Mouse (Mus musculus): ENCODE measurements around the gene Irf3. TPM values are rescaled to one million over a fixed set of nuclear protein-coding genes. Genes with fewer than 3 reads are reported as not detected.

The Irf3 gene
- polyA plus RNA-seq, 1 experiment from 2014 or later = 96.0 TPM

DNA sequence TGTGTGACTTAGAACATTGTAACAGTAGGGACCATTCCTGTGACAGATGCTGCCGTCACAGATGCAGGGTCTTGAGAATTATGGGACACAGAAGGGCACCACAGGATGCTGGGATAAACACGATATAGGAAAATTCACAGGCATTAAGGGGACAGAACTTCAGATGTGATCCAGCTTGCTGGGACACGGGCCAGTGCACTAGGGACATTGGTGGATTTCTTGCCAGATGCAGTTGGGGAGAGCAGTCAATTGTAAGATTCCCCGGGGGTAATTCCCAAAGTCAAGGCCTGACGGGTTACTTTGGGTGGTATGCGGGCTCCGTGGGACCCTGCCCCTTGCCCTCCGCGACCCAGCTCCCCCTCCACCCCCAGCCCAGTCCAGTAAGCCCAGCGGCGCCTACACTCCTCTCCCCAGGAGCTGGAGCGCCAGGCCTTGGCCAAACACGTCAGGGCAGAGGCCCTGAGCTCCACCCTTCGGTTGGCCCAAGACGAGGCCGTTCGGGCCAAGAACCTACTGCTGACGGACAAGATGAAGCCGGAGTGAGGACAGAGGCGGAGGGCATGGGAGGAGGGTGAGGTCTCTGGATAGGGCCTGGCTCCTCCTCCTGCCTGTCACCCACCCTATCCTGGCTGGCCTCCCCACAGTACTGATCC is 40.1 kb upstream of the Irf3 start:
- ATAC-seq (ENCODE audit: insufficient number of reproducible peaks, insufficient read depth, low FRiP score, low read depth) = no peak
- Histone ChIP-seq H3K9me3 (ENCODE audit: control insufficient read depth, low read depth, low read length) (no peaks in the 10 kb centered on the region), H3K27me3 (ENCODE audit: control insufficient read depth, insufficient read depth, low read length) (no peaks in the 10 kb centered on the region), H3K4me1 (ENCODE audit: control insufficient read depth, insufficient read depth, low read length) (no peaks in the 10 kb centered on the region), H3K4me2 (replicated peaks; ENCODE audit: low read depth, low read length) (no peak overlapping the region), H3K36me3 (ENCODE audit: control insufficient read depth, insufficient read depth, low read length) (peaks cover 8% of the 10 kb centered on the region; the same call in 1 of the 2 replicates), H3K9ac (replicated peaks; ENCODE audit: low read depth, low read length) (no peak overlapping the region), H3K27ac (ENCODE audit: low read length) (no peak overlapping the region), H3K4me3 (ENCODE audit: low read depth, low read length) (no peak overlapping the region)
- WGBS = 67% methylated on average over 20 of the region's 20 CpGs

DNA sequence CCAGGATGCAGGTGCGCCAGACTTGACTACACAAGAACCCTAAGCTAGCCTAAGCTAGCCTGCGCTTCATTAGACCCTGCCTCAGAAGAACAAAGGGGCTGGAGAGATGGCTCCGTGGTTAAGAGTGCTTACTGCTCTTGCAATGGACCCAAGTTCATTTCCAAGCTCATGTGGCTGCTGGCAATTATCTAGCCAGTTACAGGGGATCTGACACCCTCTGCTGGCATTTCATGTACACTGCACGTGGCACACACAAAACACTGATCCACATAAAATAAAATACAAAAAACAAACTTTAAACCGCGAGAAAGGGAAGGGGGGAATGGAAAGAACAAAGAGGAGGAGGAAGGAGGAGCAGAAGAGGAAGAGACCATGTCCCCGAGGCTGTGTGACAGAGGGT is 39.2 kb upstream of the Irf3 start:
- no peak for ATAC-seq (ENCODE audit: insufficient number of reproducible peaks, insufficient read depth, low FRiP score, low read depth)
- H3K4me2 ChIP-seq (replicated peaks; ENCODE audit: low read depth, low read length) = no peak overlapping the region
- 56% methylated on average over 7 of the region's 7 CpGs for WGBS

DNA sequence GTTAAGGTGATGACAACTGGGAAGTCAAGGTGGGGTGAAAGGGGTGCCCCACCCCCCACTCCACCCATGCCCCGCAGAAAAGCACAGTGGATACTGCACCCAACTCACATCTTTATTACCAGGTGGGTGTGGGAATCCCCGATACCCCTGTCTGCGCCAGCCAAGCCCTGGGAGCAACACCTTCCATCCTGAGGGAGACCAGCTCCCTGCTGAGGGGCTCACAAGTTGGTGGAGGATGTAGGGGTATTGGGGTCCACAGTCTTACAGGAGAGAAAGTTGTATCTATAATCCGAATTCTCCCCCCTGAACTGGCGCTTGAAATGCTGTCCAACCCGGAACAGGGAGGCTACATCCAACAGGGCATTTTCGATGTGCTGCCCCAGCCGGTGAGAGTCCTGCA is 38.2 kb upstream of the Irf3 start:
- no peaks in the 10 kb centered on the region for H3K4me1 ChIP-seq (ENCODE audit: control insufficient read depth, insufficient read depth, low read length)
- peaks cover 8% of the 10 kb centered on the region; the same call in 1 of the 2 replicates for H3K36me3 ChIP-seq (ENCODE audit: control insufficient read depth, insufficient read depth, low read length)
- H3K9ac ChIP-seq (replicated peaks; ENCODE audit: low read depth, low read length) = no peak overlapping the region
- no peaks in the 10 kb centered on the region for H3K27me3 ChIP-seq (ENCODE audit: control insufficient read depth, insufficient read depth, low read length)
- no peaks in the 10 kb centered on the region for H3K9me3 ChIP-seq (ENCODE audit: control insufficient read depth, low read depth, low read length)
- 83% methylated on average over 8 of the region's 8 CpGs for WGBS
- H3K4me2 ChIP-seq (replicated peaks; ENCODE audit: low read depth, low read length) = no peak overlapping the region
- no peak for ATAC-seq (ENCODE audit: insufficient number of reproducible peaks, insufficient read depth, low FRiP score, low read depth)
- no peak overlapping the region for H3K27ac ChIP-seq (ENCODE audit: low read length)
- H3K4me3 ChIP-seq (ENCODE audit: low read depth, low read length) = no peak overlapping the region

More for the DNA sequence above, 39.2 kb upstream of the Irf3 start:
- H3K27ac ChIP-seq (ENCODE audit: low read length) = no peak overlapping the region
- no peak overlapping the region for H3K9ac ChIP-seq (replicated peaks; ENCODE audit: low read depth, low read length)
- no peaks in the 10 kb centered on the region for H3K27me3 ChIP-seq (ENCODE audit: control insufficient read depth, insufficient read depth, low read length)
- H3K4me1 ChIP-seq (ENCODE audit: control insufficient read depth, insufficient read depth, low read length) = no peaks in the 10 kb centered on the region
- peaks cover 8% of the 10 kb centered on the region; the same call in 1 of the 2 replicates for H3K36me3 ChIP-seq (ENCODE audit: control insufficient read depth, insufficient read depth, low read length)
- H3K9me3 ChIP-seq (ENCODE audit: control insufficient read depth, low read depth, low read length) = no peaks in the 10 kb centered on the region
- no peak overlapping the region for H3K4me3 ChIP-seq (ENCODE audit: low read depth, low read length)

DNA sequence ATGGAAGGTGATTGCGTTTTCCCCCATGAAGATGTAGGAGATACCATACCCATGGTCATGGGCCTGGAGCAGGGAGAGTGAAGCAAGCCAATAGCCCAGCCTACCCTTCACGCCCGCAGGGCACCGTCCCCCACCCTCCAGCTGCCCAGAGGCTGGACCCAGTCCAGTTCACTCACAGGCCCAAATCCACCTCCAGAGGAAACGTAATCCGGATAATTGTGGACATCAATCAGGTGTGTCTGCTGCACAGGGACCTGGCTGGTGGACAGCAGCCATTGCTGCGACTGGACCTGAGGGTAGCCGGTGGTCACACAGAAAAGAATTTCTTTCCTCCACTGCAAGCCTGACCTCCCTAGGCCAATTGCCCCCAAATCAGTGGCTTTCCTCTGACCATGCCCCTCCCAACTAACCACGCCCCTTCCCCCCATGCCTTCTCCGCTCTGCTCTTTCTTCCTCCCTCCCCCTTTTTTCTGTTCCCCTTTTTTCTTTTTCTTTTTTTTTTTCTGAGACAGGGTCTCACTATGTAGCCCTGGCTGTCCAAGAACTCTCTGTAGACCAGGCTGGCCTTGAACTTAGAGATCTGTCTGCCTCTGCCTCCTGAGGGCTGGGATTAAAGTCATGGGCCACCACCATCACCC is 37.5 kb upstream of the Irf3 start:
- 84% methylated on average over 10 of the region's 10 CpGs for WGBS
- H3K36me3 ChIP-seq (ENCODE audit: control insufficient read depth, insufficient read depth, low read length) = peaks cover 8% of the 10 kb centered on the region; the same call in 1 of the 2 replicates
- H3K4me2 ChIP-seq (replicated peaks; ENCODE audit: low read depth, low read length) = no peak overlapping the region
- no peaks in the 10 kb centered on the region for H3K27me3 ChIP-seq (ENCODE audit: control insufficient read depth, insufficient read depth, low read length)
- no peak overlapping the region for H3K27ac ChIP-seq (ENCODE audit: low read length)
- H3K9me3 ChIP-seq (ENCODE audit: control insufficient read depth, low read depth, low read length) = no peaks in the 10 kb centered on the region
- no peak for ATAC-seq (ENCODE audit: insufficient number of reproducible peaks, insufficient read depth, low FRiP score, low read depth)
- no peaks in the 10 kb centered on the region for H3K4me1 ChIP-seq (ENCODE audit: control insufficient read depth, insufficient read depth, low read length)
- no peak overlapping the region for H3K9ac ChIP-seq (replicated peaks; ENCODE audit: low read depth, low read length)
- no peak overlapping the region for H3K4me3 ChIP-seq (ENCODE audit: low read depth, low read length)

DNA sequence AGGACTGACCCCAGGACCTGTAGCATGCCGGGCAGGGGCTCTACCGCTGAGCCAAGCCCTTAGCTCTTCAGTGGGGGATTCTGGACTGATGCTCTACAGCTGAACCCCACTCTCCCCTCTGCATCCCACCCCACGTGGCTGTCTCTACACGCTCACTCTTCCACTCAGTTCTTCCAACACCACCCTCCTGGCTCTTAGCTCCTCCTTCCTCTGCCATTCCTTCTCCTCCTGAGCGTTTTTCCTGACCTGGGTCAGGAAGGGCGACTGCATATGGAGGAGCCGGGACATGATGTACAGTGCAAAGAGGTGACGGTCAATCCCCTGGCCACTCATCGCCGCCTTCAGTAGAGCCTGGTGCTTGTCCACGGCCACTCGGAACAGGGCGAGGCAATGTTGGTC is 36.9 kb upstream of the Irf3 start:
- no peak for ATAC-seq (ENCODE audit: insufficient number of reproducible peaks, insufficient read depth, low FRiP score, low read depth)
- H3K4me1 ChIP-seq (ENCODE audit: control insufficient read depth, insufficient read depth, low read length) = no peaks in the 10 kb centered on the region
- 81% methylated on average over 13 of the region's 13 CpGs for WGBS

DNA sequence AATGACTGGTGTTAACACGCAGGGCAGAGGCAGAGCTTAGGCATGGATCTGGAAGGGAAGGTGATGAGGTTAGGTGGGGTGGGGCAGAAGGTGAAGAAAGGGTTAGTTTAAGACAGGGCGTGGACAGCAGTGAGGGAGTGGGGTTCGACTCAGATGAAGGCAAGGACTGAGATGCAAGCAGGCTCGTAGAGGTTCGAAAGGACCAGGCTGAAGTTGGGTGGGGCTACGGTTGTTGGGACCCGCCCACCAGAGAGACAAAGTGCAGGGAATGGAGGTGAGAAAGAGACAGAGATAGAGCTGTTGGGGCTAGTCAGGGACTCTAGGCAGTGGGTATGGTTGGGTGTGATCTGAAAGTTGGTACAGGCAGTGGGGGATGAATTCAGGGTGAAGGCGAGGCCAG is 35.1 kb upstream of the Irf3 start:
- ATAC-seq (ENCODE audit: insufficient number of reproducible peaks, insufficient read depth, low FRiP score, low read depth) = no peak
- 58% methylated on average over 8 of the region's 8 CpGs for WGBS
- Histone ChIP-seq H3K4me1 (ENCODE audit: control insufficient read depth, insufficient read depth, low read length) (no peaks in the 10 kb centered on the region), H3K9ac (replicated peaks; ENCODE audit: low read depth, low read length) (no peak overlapping the region), H3K27me3 (ENCODE audit: control insufficient read depth, insufficient read depth, low read length) (no peaks in the 10 kb centered on the region), H3K27ac (ENCODE audit: low read length) (no peak overlapping the region), H3K36me3 (ENCODE audit: control insufficient read depth, insufficient read depth, low read length) (peaks cover 16% of the 10 kb centered on the region), H3K4me3 (ENCODE audit: low read depth, low read length) (no peak overlapping the region), H3K4me2 (replicated peaks; ENCODE audit: low read depth, low read length) (no peak overlapping the region), H3K9me3 (ENCODE audit: control insufficient read depth, low read depth, low read length) (no peaks in the 10 kb centered on the region)

More for the DNA sequence above, 36.9 kb upstream of the Irf3 start:
- H3K9ac ChIP-seq (replicated peaks; ENCODE audit: low read depth, low read length) = no peak overlapping the region
- no peak overlapping the region for H3K27ac ChIP-seq (ENCODE audit: low read length)
- H3K4me3 ChIP-seq (ENCODE audit: low read depth, low read length) = no peak overlapping the region
- no peaks in the 10 kb centered on the region for H3K27me3 ChIP-seq (ENCODE audit: control insufficient read depth, insufficient read depth, low read length)
- H3K9me3 ChIP-seq (ENCODE audit: control insufficient read depth, low read depth, low read length) = no peaks in the 10 kb centered on the region
- H3K4me2 ChIP-seq (replicated peaks; ENCODE audit: low read depth, low read length) = no peak overlapping the region
- peaks cover 11% of the 10 kb centered on the region; the same call in 1 of the 2 replicates for H3K36me3 ChIP-seq (ENCODE audit: control insufficient read depth, insufficient read depth, low read length)

DNA sequence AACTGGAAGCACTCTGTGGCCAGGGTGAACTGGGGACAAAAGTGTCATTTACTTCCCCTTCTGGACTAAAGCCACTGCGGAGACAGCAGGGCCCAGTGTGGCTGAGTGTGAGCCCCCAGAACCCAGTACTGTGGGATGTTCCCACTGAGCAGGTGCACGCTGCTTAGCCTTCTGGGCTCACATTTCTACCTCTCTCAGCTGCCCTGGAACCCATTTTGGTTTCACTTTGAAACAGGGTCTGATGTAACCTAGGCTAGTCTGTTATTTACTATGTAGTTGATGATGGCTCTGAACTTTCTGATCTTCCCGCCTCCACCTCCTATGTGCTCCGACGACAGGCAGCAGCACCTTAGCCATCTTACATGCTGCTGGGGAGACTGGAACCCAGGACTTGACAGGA is 34.6 kb upstream of the Irf3 start:
- no peak overlapping the region for H3K4me3 ChIP-seq (ENCODE audit: low read depth, low read length)
- no peak overlapping the region for H3K4me2 ChIP-seq (replicated peaks; ENCODE audit: low read depth, low read length)
- H3K27me3 ChIP-seq (ENCODE audit: control insufficient read depth, insufficient read depth, low read length) = no peaks in the 10 kb centered on the region
- peaks cover 16% of the 10 kb centered on the region for H3K36me3 ChIP-seq (ENCODE audit: control insufficient read depth, insufficient read depth, low read length)
- 89% methylated on average over 5 of the region's 5 CpGs for whole genome bisulfite sequencing
- no peaks in the 10 kb centered on the region for H3K9me3 ChIP-seq (ENCODE audit: control insufficient read depth, low read depth, low read length)
- H3K4me1 ChIP-seq (ENCODE audit: control insufficient read depth, insufficient read depth, low read length) = no peaks in the 10 kb centered on the region
- no peak for ATAC-seq (ENCODE audit: insufficient number of reproducible peaks, insufficient read depth, low FRiP score, low read depth)
- no peak overlapping the region for H3K9ac ChIP-seq (replicated peaks; ENCODE audit: low read depth, low read length)
- no peak overlapping the region for H3K27ac ChIP-seq (ENCODE audit: low read length)

DNA sequence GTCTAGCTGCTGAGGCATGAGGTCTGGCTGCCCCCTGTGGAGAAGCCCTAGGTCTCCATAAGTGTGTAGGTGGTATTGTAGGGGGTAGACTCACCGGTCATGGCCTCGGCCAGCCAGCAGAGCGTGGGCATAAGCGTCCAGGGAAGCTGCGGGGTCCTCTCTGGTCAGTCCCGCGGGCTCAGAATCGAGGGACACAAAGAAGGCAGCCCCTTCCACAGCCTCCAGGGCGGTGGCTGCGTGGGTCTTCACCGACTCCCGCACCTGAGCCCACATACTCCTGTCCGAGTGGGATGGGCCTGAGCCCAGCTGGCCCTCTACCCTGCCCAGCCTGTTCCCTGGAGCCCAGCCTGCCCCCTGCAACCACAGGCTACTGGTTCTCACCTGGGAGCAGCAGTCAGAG is 32.5 kb upstream of the Irf3 start:
- H3K9ac ChIP-seq (replicated peaks; ENCODE audit: low read depth, low read length) = no peak overlapping the region
- no peaks in the 10 kb centered on the region for H3K27me3 ChIP-seq (ENCODE audit: control insufficient read depth, insufficient read depth, low read length)
- 95% methylated on average over 13 of the region's 13 CpGs for WGBS
- H3K9me3 ChIP-seq (ENCODE audit: control insufficient read depth, low read depth, low read length) = no peaks in the 10 kb centered on the region
- no peak for ATAC-seq (ENCODE audit: insufficient number of reproducible peaks, insufficient read depth, low FRiP score, low read depth)
- H3K4me1 ChIP-seq (ENCODE audit: control insufficient read depth, insufficient read depth, low read length) = no peaks in the 10 kb centered on the region
- no peak overlapping the region for H3K4me2 ChIP-seq (replicated peaks; ENCODE audit: low read depth, low read length)
- H3K4me3 ChIP-seq (ENCODE audit: low read depth, low read length) = no peak overlapping the region
- peaks cover 16% of the 10 kb centered on the region for H3K36me3 ChIP-seq (ENCODE audit: control insufficient read depth, insufficient read depth, low read length)
- H3K27ac ChIP-seq (ENCODE audit: low read length) = no peak overlapping the region

Measured in stomach, embryonic 14.5 days (tissue).